Mouse (Mus musculus) MEL (cell line): ENCODE measurements around the gene Atp5h. TPM values are rescaled to one million over a fixed set of nuclear protein-coding genes. Genes with fewer than 3 reads are reported as not detected.

Experiments used
- DNase-seq: peaks from one replicate; pipeline ENCODE4 v3.0.0; 2011; ENCODE audit warnings: low read depth, low spot score
- H3K27ac ChIP-seq: 2 replicates; pipeline ENCODE4 v1.5.1; 2012; ENCODE audit warnings: low read depth, mild to moderate bottlenecking, control low read depth, low read length, moderate library complexity; ENCODE audit not compliant: control insufficient read depth
- H3K27me3 ChIP-seq, 2 experiments: fragments of 150-350 bp in 1 of 2; sonication (generic) in 1 of 2; 2 replicates each; pipeline ENCODE4 v1.6.1; 2012; ENCODE audit warnings: low read length in 2 of 2, mild to moderate bottlenecking in 2 of 2, improper control_type of control experiment in 1 of 2, moderate library complexity in 1 of 2; ENCODE audit not compliant: insufficient read depth in 2 of 2, control insufficient read depth in 1 of 2
- H3K36me3 ChIP-seq, 2 experiments: 2 replicates each; pipeline ENCODE4 v1.6.1; 2012 to 2014; ENCODE audit warnings: low read length in 2 of 2, improper control_type of control experiment in 1 of 2, inconsistent platforms in 1 of 2, mild to moderate bottlenecking in 1 of 2; ENCODE audit not compliant: insufficient read depth in 2 of 2, control insufficient read depth in 1 of 2
- H3K4me1 ChIP-seq, 2 experiments: fragments of 150-350 bp in 1 of 2; sonication (generic) in 1 of 2; 2 replicates each; pipeline ENCODE4 v1.6.1; 2012; ENCODE audit warnings: low read length in 2 of 2, improper control_type of control experiment in 1 of 2, mild to moderate bottlenecking in 1 of 2; ENCODE audit not compliant: insufficient read depth in 2 of 2, control insufficient read depth in 1 of 2
- H3K4me3 ChIP-seq, 2 experiments: fragments of 150-350 bp in 1 of 2; sonication (generic) in 1 of 2; 2 replicates each; pipeline ENCODE4 v1.5.1; 2012; ENCODE audit warnings: low read depth in 2 of 2, low read length in 2 of 2, mild to moderate bottlenecking in 2 of 2, moderate library complexity in 2 of 2, control low read depth in 1 of 2, improper control_type of control experiment in 1 of 2; ENCODE audit not compliant: control insufficient read depth in 1 of 2, insufficient read depth in 1 of 2
- H3K79me2 ChIP-seq: 2 replicates; pipeline ENCODE4 v1.6.1; 2012; ENCODE audit warnings: mild to moderate bottlenecking, low read length, moderate library complexity; ENCODE audit not compliant: control insufficient read depth, poor library complexity, insufficient read depth
- H3K9ac ChIP-seq: 2 replicates; pipeline ENCODE4 v1.6.1; 2012; ENCODE audit warnings: low read depth, mild to moderate bottlenecking, control low read depth, low read length, moderate library complexity; ENCODE audit not compliant: control insufficient read depth, poor library complexity, severe bottlenecking
- H3K9me3 ChIP-seq: fragments of 150-350 bp; sonication (generic); replicated peaks from 2 replicates; pipeline ENCODE4 v1.6.1; 2012; ENCODE audit warnings: mild to moderate bottlenecking, low read length, improper control_type of control experiment, moderate library complexity; ENCODE audit not compliant: insufficient read depth
- CTCF ChIP-seq, 3 experiments: IDR thresholded peaks in 2 of 3; conservative IDR thresholded peaks in 1 of 3; 2 replicates each; pipeline ENCODE4 v1.5.1; 2011 to 2012; ENCODE audit warnings: low read length in 3 of 3, low read depth in 2 of 3, mild to moderate bottlenecking in 2 of 3, improper control_type of control experiment in 1 of 3, inconsistent platforms in 1 of 3, mixed read lengths in 1 of 3, moderate library complexity in 1 of 3; ENCODE audit not compliant: control insufficient read depth in 1 of 3, insufficient read depth in 1 of 3, poor library complexity in 1 of 3, severe bottlenecking in 1 of 3
- ELF1 ChIP-seq: IDR thresholded peaks from 2 replicates; pipeline ENCODE4 v1.6.1; 2014; ENCODE audit warnings: low read depth, mild to moderate bottlenecking, inconsistent platforms, low read length, improper control_type of control experiment, moderate library complexity
- ETS1 ChIP-seq: IDR thresholded peaks from 2 replicates; pipeline ENCODE4 v1.6.1; 2012; ENCODE audit warnings: low read depth, mild to moderate bottlenecking, inconsistent platforms, low read length, improper control_type of control experiment, moderate library complexity
- GABPA ChIP-seq: IDR thresholded peaks from 2 replicates; pipeline ENCODE4 v1.6.1; 2012; ENCODE audit warnings: low read depth, mild to moderate bottlenecking, inconsistent platforms, low read length, improper control_type of control experiment, moderate library complexity
- GATA1 ChIP-seq: IDR thresholded peaks from 2 replicates; pipeline ENCODE4 v1.6.1; 2011; ENCODE audit warnings: low read depth, low read length, improper control_type of control experiment
- HCFC1 ChIP-seq: IDR thresholded peaks from 2 replicates; pipeline ENCODE4 v1.6.1; 2012; ENCODE audit warnings: low read depth, mild to moderate bottlenecking, inconsistent platforms, low read length, improper control_type of control experiment, moderate library complexity
- JUND ChIP-seq: IDR thresholded peaks from 2 replicates; pipeline ENCODE4 v1.6.1; 2011; ENCODE audit warnings: low read depth, mild to moderate bottlenecking, improper control_type of control experiment, low read length
- KAT2A ChIP-seq: conservative IDR thresholded peaks from 2 replicates; pipeline ENCODE4 v1.6.1; 2012; ENCODE audit warnings: low read depth, low read length, improper control_type of control experiment, inconsistent platforms
- MEF2A ChIP-seq: IDR thresholded peaks from 2 replicates; pipeline ENCODE4 v1.6.1; 2014; ENCODE audit warnings: low read depth, mild to moderate bottlenecking, inconsistent platforms, low read length, improper control_type of control experiment; ENCODE audit not compliant: poor library complexity, insufficient replicate concordance, severe bottlenecking; ENCODE audit errors: extremely low read depth
- MXI1 ChIP-seq: IDR thresholded peaks from 2 replicates; pipeline ENCODE4 v1.6.1; 2011; ENCODE audit warnings: mild to moderate bottlenecking, low read depth, low read length, improper control_type of control experiment
- MYC ChIP-seq: IDR thresholded peaks from 2 replicates; pipeline ENCODE4 v1.6.1; 2011; ENCODE audit warnings: low read depth, mild to moderate bottlenecking, low read length, improper control_type of control experiment, moderate library complexity
- NRF1 ChIP-seq: IDR thresholded peaks from 2 replicates; pipeline ENCODE4 v1.6.1; 2014; ENCODE audit warnings: low read depth, mild to moderate bottlenecking, inconsistent platforms, low read length, improper control_type of control experiment, moderate library complexity; ENCODE audit not compliant: poor library complexity, insufficient read depth, severe bottlenecking
- POLR2A ChIP-seq, 2 experiments: IDR thresholded peaks; 2 replicates each; pipeline ENCODE4 v1.6.1; 2011 to 2012; ENCODE audit warnings: low read length in 2 of 2, mild to moderate bottlenecking in 2 of 2, control low read depth in 1 of 2, improper control_type of control experiment in 1 of 2, low read depth in 1 of 2, moderate library complexity in 1 of 2; ENCODE audit not compliant: control insufficient read depth in 1 of 2, insufficient read depth in 1 of 2, poor library complexity in 1 of 2
- POLR2AphosphoS2 ChIP-seq: IDR thresholded peaks from 2 replicates; pipeline ENCODE4 v1.6.1; 2011; ENCODE audit warnings: low read length, improper control_type of control experiment
- RAD21 ChIP-seq: IDR thresholded peaks from 2 replicates; pipeline ENCODE4 v1.6.1; 2011; ENCODE audit warnings: mild to moderate bottlenecking, low read depth, low read length, improper control_type of control experiment
- SMC3 ChIP-seq: IDR thresholded peaks from 2 replicates; pipeline ENCODE4 v1.6.1; 2011; ENCODE audit warnings: low read depth, low read length, improper control_type of control experiment
- TAL1 ChIP-seq: IDR thresholded peaks from 2 replicates; pipeline ENCODE4 v1.6.1; 2012; ENCODE audit warnings: mild to moderate bottlenecking, inconsistent platforms, low read length, moderate library complexity, mixed read lengths
- TCF12 ChIP-seq: IDR thresholded peaks from 2 replicates; pipeline ENCODE4 v1.6.1; 2014; ENCODE audit warnings: low read depth, mild to moderate bottlenecking, inconsistent platforms, low read length, improper control_type of control experiment, moderate library complexity
- USF1 ChIP-seq: IDR thresholded peaks from 2 replicates; pipeline ENCODE4 v1.6.1; 2014; ENCODE audit warnings: low read depth, mild to moderate bottlenecking, inconsistent platforms, low read length, improper control_type of control experiment, moderate library complexity
- USF2 ChIP-seq, 2 experiments: IDR thresholded peaks; 2 replicates each; pipeline ENCODE4 v1.6.1; 2011 to 2012; ENCODE audit warnings: improper control_type of control experiment in 2 of 2, low read length in 2 of 2, borderline replicate concordance in 1 of 2, inconsistent platforms in 1 of 2, low read depth in 1 of 2, mild to moderate bottlenecking in 1 of 2; ENCODE audit not compliant: insufficient read depth in 1 of 2
- ZC3H11A ChIP-seq: IDR thresholded peaks from 2 replicates; pipeline ENCODE4 v1.6.1; 2012; ENCODE audit warnings: low read depth, mild to moderate bottlenecking, inconsistent platforms, low read length, improper control_type of control experiment
- ZMIZ1 ChIP-seq: IDR thresholded peaks from 2 replicates; pipeline ENCODE4 v1.6.1; 2012; ENCODE audit warnings: low read depth, mild to moderate bottlenecking, inconsistent platforms, low read length, improper control_type of control experiment, moderate library complexity
- ZNF384 ChIP-seq: IDR thresholded peaks from 2 replicates; pipeline ENCODE4 v1.6.1; 2012; ENCODE audit warnings: low read depth, mild to moderate bottlenecking, inconsistent platforms, low read length, improper control_type of control experiment
- polyA plus RNA-seq, 2 experiments: library from polyadenylated mRNA; stranded (reverse) in 1 of 2; unstranded in 1 of 2; fragments of >175 nt in 1 of 2; fragments of >200 nt in 1 of 2; gene quantifications; 2 replicates each; pipeline versions ENCODE4 v1.2.1 to v1.2.4; 2012; ENCODE audit warnings: low replicate concordance in 2 of 2, low read depth in 1 of 2; ENCODE audit not compliant: insufficient read length in 2 of 2, insufficient read depth in 1 of 2, missing spikeins in 1 of 2
- total RNA-seq: library from RNA; depleted of rRNA; stranded (reverse); fragments of 300-350 nt; gene quantifications from 2 replicates; pipeline ENCODE4 v1.2.3, GENCODE M21; 2012

Gene Atp5h
- total and polyA plus RNA-seq, 3 experiments: 525 to 1,715 (median 706) TPM

GRCm38 (mm10) chr11:115437571-115438122, 17.9 kb upstream of the Atp5h start (continued):
- TF ChIP-seq TAL1 (no peak), ETS1 (peak; percentile 73), CTCF (IDR thresholded peaks at IDR 0.05 in 2 of 3, conservative IDR thresholded peaks at IDR 0.05 in 1 of 3; ENCODE audit: control insufficient read depth in 1 of 3, insufficient read depth in 1 of 3, low read depth in 2 of 3, low read length in 3 of 3, poor library complexity in 1 of 3, severe bottlenecking in 1 of 3) (no peak), NRF1 (0 out of 2 replicates have a peak, but pooled peaks have one; percentile 21), TCF12 (no peak), MXI1 (peak; percentile 51; the same call in 1 of the 2 replicates), POLR2A (IDR thresholded peaks at IDR 0.05; ENCODE audit: control insufficient read depth in 1 of 2, insufficient read depth in 1 of 2, low read depth in 1 of 2, low read length in 2 of 2, poor library complexity in 1 of 2) (no peak), USF2 (IDR thresholded peaks at IDR 0.05; ENCODE audit: borderline replicate concordance in 1 of 2, insufficient read depth in 1 of 2, low read depth in 1 of 2, low read length in 2 of 2) (no peak)

GRCm38 (mm10) chr11:115435596-115436337, 16.0 kb upstream of the Atp5h start:
- DNase-seq: no peak
- Histone ChIP-seq H3K4me1 (peaks cover 3 to 8% of the 10 kb centered on the region in 2 experiments; a peak in 3 of 4 replicates), H3K9ac (no peak overlapping the region), H3K27me3 (no peaks in the 10 kb centered on the region), H3K36me3 (peaks cover 0 to 5% of the 10 kb centered on the region in 2 experiments; a peak in 2 of 4 replicates), H3K27ac (no peak overlapping the region), H3K4me3 (no peak overlapping the region), H3K9me3 (no peaks in the 10 kb centered on the region), H3K79me2 (no peaks in the 10 kb centered on the region)
- TF ChIP-seq GABPA: no peak
- no peak for TF ChIP-seq RAD21

- no peak for DNase-seq
These were observed 13.6 kb upstream of the Atp5h start for GRCm38 (mm10) chr11:115433342-115433741.

More at GRCm38 (mm10) chr11:115433342-115433741, 13.6 kb upstream of the Atp5h start:
- TF ChIP-seq POLR2AphosphoS2 (no peak), MYC (no peak), ETS1 (no peak), GATA1 (no peak), ZC3H11A (no peak), MXI1 (no peak), ZNF384 (no peak), KAT2A (no peak), SMC3 (no peak), ELF1 (no peak), JUND (no peak), ZMIZ1 (no peak), MEF2A (no peak), USF1 (no peak), HCFC1 (no peak), USF2 (IDR thresholded peaks at IDR 0.05; ENCODE audit: borderline replicate concordance in 1 of 2, insufficient read depth in 1 of 2, low read depth in 1 of 2, low read length in 2 of 2) (no peak)
- Histone ChIP-seq H3K27ac (no peak overlapping the region), H3K4me1 (peaks cover 3 to 8% of the 10 kb centered on the region in 2 experiments; a peak in 3 of 4 replicates), H3K4me3 (no peak overlapping the region), H3K27me3 (no peaks in the 10 kb centered on the region), H3K79me2 (no peaks in the 10 kb centered on the region), H3K9ac (no peak overlapping the region), H3K9me3 (no peaks in the 10 kb centered on the region), H3K36me3 (peaks cover 0 to 5% of the 10 kb centered on the region in 2 experiments)
